Mouse (Mus musculus): ENCODE results near the gene Kctd8.
"Not testable (repeated sequence)": the region's sequence is repeated elsewhere in the genome, so short reads cannot be mapped to it uniquely, and the experiment has no call there.

Kctd8 gene

DNA sequence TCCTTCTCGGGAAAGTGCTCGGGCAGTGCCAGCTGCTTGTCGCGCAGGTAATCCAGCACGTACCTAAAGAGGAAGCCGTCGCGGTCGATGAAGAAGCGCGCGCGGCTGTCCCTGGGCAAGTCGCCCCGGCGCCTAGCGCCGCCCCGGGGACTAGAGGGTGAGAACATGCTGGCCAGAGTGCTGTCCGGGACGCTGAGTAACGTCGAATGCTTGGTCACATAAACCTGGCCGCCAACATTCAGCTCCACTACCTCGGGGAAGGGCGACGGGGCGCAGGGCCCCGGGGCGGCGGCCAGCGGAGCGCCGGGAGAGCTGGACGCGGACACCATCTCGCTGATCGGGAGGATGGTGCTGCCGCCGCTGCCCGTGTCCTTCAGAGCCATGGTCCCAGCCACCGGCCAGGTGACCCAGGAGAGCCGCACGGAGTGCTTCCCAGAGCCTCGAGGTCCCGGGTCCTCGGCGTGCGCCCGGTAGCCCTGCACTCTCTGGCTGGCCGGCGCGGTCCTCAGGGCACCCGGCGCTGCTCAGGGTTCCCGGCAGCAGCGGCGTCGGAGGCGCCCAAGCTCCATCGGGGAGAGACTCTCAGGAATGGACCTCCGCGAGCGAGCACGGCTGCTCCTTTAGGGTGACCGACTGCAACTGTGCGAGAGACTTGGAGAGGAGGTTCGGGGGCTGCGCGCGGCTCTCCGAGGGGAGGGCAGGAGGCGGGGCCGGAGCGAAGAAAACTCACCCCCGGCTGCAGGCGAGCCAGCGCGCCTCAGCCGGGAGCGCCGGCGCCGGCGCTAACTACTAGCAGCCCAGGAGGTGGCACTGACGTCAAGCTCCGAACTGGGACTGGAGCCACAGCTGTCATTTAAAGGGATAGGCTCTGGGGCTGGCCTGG is at the start of gene Kctd8:
Gene Kctd8, minus strand, starts transcription at position 761 of the 883 bp plus-strand sequence.
- peak; percentile 93 for DNase-seq (ENCODE audit: low spot score)

DNA sequence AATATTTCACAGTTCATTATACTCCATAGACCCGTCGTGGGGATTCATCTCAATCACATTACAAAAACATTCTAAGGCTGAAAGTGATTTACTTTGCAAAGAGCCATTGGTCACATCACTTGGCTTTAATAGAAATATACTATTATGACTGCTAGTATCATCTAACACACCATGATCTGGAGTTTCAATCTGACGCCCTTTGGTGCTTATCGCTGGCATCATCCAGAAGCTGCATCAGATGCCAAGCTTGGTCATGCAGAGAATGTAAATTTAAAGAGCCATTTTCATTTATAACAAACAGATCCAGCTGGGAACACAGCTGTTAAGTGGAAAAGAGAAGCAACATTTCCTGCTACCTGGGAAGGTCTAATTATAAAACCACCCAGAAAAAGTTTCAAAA is 37.6 kb upstream of the Kctd8 start:
- no peak for DNase-seq (ENCODE audit: low spot score)

DNA sequence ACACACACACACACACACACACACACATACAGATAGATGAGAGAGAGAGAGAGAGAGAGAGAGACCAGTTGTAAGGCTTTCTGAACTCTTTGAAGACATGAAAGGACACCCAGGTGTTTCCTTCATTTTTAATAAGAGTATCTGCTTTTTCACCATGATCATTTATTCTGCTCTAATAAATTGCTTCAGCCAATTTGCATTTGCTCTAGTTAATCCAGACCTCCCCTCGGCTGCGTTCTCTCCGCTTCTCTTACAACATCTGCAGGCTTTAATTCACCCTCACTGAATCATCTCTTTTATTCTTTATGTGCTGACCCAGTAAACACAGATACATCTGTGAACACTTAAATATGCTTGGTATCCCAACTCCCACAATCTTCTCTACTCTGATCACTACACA is 9.1 kb upstream of the Kctd8 start:
- peak; percentile 63 for DNase-seq (ENCODE audit: low spot score)

DNA sequence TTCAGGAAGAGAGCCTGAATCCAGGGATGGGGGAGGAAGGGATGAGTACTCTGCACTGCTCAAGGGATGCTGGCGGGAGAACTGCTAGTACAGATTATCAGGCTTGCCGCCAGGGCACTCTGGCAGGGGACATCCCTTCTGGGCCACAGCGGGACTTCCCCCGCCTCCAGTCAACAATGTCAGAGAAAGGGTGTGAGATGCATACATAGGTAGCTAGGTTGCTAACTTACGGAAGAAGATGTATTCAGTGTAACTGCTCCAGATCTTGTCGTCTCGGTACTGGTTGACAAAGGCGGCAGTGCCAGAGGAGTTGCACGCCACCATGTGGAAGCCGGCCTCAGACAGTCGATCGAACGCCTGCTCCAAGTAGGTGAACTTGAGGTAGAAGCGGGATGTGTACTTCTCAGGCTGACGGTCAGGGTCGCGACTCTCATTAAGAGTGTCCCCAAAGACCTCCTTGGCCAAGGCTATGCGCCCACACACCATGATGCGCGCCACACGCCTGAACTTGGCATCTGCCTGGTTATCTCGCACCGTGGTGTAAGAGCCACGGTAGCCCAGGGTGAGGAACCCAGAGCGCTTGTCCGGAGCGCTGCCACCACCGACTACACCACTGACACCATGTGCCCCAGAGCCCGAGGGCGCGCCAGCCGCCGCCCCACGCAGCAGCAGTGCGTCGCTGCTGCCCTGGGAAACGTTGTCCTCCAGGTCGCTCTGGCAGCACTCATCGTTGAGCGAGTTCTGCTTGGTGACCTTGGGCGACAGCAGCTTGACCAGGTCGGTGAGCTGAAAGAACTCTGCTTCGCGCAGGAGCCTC is 1.2 kb downstream of the Kctd8 start:
- DNase-seq (ENCODE audit: low spot score) = peak; percentile 79

DNA sequence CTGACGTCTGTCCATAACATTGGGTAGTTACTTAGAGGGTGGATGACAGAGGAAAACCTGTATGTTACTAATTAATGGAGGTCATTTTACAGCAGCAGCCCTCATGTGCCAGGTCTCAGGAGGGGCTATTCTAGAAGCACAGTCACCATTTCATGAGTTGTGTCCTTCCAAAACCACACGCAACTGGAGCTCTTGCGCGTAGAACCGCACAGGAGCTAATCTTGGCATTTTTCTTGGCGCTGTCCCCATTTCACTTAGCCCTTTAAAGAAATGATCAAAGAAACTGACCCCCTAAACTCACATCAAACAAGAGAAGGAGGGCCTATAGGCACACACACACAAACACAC is 1.9 kb downstream of the Kctd8 start:
- peak; percentile 48 for DNase-seq (ENCODE audit: low spot score)

DNA sequence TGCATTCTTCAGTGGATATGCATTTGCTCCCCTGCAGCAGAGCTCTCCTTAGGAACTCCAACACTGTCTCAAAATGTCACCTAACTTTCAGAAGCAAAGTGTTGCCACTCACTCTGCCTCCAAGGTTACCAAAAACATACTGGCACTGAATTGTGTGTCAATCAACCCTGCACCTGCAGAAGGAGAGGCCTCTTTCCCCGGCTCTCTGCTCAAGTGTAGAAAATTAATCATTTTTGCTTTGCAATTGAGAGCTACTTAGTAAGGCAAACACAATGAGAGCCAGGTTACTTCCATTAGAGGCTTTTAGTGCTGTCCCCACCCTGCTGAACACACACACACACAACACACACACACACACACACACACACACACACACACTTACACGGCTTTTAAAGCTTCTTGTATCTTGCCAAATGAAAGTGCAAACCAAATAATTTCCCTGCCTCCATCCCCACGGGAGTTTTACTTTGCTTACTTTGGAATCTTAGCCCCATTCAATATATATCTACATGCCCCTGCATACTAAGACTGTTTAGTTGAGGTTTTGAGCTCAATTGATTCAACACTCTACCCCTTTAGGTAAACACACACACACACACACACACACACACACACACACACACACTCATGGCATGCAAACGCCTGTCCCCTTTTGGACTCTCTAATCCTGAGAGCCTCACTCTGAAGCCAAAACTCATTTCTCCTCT is 2.4 kb downstream of the Kctd8 start:
- no peak for DNase-seq (ENCODE audit: low spot score)

DNA sequence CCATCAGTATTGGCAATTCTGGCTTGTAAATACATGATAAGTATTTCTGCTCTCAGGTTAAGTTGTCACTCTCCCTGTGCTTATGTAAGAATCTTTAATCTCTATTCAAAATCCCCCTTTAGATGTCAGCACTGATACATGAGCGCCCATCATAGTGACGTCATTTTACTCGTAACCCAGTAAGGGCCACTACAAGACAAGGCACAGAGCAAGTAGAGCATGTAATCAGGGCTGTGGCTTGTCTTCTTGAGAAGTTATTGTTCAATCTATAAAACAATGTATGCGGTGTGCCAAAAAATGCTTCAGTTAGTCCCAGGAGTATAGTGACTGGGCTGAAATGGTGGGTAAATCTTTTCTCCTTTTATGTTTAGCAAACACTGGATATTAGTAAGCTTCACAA is 13.9 kb downstream of the Kctd8 start:
- DNase-seq (ENCODE audit: low spot score) = peak; percentile 84

DNA sequence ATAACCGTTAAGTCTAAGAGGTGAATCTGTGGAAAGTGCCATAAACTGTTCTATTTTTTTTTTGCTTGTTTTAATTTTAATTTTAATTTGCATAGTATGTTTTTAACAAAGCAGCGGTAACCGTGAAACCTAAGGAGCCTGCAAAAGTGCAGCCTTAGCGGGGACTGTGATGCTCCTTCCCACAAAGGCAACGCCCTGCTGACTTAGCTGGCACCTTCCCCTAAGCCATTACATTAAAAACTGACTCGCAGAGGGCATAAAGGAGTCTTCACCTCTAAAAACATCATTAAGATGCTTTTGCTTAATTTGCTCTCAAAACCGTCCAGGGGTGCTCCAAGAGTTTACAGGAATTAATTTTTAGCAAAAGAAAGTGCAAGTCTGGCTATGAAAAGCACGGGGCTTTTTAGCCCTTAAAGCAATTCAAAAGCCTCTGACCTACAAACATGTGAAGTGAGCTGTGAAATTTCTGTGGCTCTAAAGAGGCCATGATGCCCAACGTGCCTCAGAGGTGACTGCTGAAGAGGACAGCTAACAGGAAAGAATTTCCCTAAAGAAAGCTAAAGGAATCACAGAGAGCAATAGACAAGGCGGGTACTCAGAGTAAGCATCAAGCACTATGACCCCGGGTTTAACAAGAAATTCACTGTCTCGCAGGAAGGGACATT is 16.8 kb downstream of the Kctd8 start:
- DNase-seq (ENCODE audit: low spot score) = peak; percentile 79

DNA sequence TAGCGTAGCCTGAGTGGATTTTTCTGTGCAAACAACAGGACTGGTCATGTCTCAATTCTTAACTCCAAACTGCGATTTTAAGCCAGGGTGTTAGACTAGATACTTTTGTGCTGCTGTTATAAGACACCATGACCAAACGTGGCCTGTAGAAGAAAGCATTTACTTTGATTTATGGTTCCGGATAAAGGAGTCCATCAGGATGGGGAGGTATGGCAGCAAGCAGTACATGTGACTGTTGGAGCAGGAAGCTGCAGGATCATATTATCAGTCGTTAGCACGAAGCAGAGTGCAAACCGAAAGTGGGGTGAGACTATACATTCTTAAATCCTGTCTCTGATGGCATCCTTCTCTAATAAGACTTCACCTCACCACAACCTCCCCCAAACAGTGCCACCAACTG is 28.9 kb downstream of the Kctd8 start:
- DNase-seq (ENCODE audit: low spot score) = no peak

DNA sequence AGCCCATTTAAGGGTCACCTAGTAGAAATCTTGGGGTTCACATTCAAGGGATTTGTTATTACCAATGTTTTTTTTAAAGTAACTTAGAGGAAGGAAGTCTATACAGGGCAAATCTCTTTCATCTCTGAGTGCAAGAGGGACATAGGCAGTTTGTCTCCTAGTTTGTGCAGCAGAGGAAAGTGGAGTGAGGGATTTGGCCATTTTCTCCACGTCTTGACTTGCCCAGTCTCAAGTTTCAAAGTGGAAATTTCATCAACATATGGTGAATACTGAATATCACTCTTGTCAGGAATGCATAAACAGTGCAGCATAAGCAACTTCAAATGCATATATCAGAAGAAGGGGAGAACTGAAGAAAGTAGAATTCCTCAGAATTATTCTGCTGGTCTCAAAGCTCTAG is 39.8 kb downstream of the Kctd8 start:
- DNase-seq (ENCODE audit: low spot score) = no peak

DNA sequence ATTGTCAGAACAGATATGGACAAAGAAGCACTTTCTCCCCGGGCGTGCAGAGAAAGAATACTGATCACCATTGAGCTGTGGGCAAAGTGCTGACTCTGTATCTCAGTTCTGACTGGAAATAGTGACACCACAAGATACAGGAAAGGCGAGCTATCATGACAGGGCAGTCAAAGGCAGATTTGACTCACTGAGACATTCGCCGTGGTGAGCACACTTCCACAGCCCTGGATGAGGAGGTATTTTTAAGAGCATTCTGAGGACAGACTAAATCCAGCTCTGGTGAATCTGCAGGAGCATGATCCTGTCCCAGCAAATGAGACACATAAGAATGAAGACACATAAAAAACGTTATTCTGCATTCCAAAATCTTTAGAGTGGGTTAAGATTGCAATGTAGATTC is 49.1 kb downstream of the Kctd8 start:
- no peak for DNase-seq (ENCODE audit: low spot score)

DNA sequence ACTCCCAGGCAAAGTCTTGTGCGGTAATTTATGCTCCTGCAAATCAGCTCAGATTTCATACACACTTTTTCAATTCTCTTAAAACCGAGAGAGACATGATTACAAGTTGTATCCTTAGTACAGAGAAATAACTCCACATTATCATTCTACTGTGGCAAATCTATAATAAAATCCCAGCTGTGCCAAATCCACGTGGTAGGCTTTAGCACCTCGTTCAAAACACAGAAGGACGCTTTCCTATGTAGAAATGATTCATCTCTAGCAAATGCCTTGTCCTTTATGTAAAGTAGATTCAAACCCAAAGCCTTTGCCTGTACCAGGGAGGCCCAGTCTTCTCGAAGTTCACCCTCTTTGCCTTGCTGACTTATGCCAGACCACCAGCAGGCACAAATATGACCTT is 57.1 kb downstream of the Kctd8 start:
- no peak for DNase-seq (ENCODE audit: low spot score)

DNA sequence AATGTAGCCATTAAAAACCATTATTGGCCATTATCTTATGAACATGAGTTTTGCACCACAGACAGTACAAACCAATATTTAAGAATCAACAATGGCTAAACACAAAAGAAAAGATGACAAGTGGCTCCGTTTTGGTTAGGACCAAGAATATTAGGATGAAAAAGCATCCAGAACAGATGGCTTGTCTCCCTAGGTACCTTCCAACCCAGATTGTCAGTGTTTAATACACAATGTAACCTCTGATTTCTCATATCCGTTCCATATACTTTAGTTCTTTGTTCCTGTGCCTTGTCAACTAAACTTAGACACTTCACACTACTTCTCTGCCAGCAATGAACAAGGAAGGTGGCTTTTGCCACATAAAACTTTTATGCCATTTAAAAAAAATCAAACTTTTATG is 89.1 kb downstream of the Kctd8 start:
- DNase-seq (ENCODE audit: low spot score) = no peak

DNA sequence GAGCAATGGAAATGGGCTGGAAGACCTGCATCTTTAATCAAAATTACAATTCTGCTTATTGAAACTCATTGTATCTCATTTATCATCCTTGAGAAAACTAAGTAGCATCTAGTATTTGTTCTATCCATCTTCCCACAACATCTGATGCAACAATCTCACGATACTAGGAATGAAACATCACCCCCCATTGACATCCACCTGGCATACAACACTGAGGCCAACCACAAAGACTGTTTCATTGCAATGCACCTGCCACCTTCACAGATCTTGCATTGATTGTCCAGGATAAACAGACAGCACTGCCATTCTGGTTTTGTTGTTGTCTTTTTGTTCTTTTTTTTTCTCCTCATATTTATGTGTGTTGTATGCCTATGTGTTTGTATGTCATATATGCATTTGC is 99.5 kb downstream of the Kctd8 start:
- no peak for DNase-seq (ENCODE audit: low spot score)

DNA sequence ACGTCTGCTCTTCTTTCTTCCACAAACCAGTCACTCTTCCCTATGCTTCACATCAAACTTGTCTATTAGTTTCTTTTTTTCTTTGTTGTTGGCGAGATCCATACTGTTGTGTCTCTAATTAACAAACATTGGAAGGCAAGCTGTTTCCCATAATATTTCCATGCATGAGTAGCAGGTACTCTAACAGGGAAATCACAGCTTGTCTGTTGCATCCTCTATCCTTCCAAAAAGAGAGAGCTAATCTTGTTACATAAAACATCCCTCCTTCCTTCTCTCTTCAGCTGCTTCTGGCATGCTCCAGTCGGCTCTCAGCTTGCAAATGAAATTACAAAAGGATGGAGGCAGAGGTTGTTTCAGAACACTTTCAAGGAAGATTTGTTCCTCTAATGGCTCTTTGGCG is 107.9 kb downstream of the Kctd8 start:
- DNase-seq (ENCODE audit: low spot score) = no peak

DNA sequence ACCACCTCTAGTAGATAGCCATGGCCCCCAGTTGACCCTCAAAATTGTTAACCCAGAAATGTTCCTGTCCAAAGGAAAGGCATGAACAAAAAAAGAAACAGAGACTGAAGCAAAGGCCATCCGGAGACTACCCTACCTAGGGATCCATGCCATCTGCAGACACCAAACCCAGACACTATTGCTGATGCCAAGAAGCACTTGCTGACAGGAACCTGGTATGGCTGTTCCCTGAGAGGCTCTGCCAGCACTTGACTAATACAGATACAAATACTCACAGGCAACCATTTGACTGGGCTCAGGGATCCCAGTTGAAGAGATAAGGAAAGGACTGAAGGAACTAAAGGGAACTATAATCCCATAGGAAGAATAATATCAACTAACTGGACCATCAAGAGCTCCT is 109.8 kb downstream of the Kctd8 start:
- not testable (repeated sequence) for DNase-seq (ENCODE audit: low spot score)

DNA sequence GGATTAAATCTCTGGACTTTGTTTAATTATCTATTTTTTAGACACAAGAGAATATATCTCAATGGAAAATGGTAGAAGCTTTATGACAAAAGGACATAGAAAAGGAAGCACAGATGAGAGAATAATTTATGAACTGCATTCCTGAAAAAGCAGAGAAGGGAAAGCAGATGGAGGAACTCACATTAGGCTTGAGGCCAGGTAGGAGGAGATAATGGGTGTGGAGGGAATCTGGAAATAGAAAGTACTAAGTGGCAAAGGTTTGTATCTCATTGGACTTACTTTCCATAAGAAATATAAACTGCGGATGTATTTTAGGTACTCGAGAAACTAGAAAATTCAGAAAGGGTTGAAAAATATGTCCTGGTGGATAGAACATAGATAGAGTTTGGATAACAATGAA is 114.3 kb downstream of the Kctd8 start:
- DNase-seq (ENCODE audit: low spot score) = no peak

DNA sequence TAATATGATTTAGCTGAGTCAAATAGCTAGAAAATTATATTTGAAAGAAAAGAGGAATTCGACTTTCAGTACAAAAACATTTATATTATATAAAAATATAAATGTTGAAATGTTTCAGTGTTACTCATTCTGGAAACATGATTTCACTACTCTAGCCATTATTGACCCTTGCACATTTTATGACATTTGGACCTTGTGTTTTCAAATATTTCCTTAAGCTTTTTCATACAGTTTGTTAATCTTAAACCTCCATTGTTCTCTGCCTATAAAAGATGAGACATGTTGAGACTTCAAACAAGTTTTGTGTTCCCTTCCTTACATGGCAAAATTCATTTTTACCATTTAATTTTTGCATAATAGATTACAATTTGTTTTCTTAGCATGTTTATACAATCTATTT is 118.9 kb downstream of the Kctd8 start:
- no peak for DNase-seq (ENCODE audit: low spot score)

DNA sequence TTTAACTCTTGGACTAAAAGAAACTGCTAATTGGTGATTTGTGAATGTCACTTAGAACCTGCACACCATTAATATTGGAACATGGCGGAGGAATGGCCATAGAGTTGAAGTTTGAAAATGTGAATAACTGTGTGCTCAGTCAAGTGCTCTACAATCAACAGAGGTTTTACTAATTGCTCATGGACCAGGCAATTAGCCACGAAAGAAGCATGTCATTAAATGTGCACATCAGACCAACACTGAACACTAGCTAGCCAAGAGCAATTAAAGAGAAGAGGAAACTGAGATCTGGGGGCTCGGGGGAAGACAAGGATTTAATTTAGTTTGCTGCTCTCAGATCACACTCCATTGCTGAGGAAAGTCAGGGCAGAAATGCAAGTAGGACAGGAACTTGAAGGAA is 126.3 kb downstream of the Kctd8 start:
- DNase-seq (ENCODE audit: low spot score) = peak; percentile 60

DNA sequence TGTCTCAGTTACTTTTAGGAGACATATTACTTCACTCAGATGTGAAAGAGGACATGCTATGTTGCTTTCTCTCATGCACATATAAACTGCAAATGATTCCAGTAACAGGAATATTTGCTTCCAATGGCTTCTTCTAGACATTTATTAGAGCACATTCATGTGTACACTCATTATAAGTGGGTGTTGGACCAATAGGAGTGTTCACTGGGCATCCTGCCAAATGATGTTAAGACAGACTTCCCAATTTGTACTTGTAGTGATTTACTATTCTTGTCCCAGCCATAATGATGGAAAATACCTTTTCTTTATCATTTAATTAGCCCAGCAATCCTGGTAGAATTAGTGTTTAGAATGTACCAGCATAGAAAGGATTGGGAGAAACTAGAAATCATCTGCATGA is 132.1 kb downstream of the Kctd8 start:
- no peak for DNase-seq (ENCODE audit: low spot score)

DNA sequence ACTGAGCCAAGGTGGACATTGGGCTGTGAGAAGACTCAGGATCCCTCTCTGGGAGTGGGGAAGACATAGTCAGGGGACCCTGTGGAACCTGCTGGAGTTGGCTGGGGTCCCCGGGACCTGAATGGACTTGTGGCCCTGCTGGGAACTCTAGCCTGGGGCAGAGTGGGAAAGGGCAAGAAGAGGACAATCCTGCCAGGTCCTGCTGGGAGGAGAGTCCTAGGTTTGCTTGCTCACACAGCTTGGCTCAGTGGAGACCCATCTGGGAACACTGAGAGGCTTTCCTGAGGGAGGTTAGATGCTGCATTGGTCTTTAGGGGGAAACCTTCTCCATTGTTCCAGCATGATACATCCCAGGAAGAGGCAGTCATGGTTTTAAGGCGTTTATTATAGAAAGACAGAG is 133.8 kb downstream of the Kctd8 start:
- DNase-seq (ENCODE audit: low spot score) = no peak

DNA sequence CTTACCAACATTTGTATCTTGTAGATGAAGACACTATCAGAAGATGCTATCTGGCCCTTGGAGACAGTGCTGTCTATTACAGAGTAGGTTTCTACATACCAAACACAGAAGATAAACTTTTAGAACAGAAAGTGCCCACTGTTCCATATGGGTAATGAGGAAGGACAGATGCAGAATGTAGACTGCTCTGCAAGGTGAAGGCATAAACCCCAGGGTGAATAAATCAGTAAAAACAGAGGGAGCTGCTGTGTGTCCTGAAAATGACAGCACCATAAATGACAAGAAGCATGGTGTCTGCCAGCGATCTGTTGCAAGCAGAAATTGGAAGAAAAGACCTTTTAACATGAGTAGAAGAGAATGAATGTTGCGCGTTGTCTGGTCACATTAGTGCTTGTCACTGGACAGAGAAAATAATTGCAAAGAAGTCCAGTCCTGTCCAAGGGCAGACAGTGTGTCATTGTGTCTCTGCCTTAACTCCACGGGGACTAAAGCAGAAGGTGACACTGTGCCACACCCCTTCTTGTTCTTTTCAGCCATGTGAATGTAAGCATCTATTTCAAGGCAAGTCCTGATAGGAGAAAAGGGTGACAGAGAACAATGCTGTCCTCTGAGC is 181.5 kb downstream of the Kctd8 start:
- DNase-seq (ENCODE audit: low spot score) = peak; percentile 54
